Mouse (Mus musculus) layer of hippocampus, postnatal 36 days (tissue): ENCODE measurements at regions not wholly inside any gene's neighbourhood (a gene's known extent, or its start where the extent isn't known, plus 50 kb on each side); places are given as distances from the start of the nearest gene placed in this dataset.

ENCODE experiments used
- DNase-seq, 2 experiments: peaks; one replicate each; pipeline ENCODE4 v3.0.0; 2022

DNA sequence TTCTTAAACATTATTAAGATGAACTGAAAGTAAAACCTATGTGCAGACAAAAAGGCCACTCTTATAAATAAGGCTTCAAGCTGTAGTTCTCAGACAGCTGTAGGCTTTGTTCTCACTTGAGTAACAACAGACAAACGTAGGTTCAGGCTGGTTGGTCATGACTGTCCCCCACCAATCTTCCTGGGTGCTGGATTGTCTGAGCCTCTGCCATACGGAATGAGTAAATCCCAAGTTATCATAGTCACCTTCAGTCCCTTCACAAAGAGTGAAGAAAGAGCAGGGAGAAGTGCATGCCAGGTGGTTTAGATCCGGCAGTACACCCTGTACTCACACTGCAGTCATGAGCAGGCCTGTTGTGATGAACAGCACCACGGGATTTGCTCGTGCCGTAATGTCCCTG is 69.0 kb upstream of the Fndc3a start:
- DNase-seq = no peak

DNA sequence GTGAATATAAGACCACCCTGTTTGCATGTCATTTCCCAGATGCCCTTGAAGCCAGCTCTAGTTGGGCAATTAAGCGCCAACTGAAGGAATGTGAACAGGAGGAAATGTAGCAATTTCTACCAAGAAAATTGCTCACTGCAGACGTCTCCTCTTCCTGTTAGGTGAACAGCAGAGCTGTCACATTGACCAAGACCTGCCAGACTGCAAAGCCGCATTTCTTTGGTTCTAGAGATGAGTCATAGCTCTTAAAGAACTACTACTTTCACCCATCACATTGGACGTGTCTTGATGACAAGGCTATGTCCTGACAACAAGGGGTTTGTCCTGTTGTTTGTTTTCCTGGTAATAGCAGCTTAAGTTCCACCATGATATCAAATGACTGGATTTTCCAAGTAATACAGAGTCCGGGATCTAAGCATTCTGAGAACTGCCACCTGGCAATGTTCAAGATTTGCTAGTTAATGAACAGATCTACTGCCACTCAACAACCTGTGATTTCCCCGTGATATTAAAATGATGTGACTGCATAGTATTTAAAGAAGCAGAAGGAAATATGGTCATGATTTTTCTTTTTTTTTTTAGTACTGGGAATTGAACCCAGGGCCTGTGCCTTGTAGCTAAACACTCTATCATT is 68.2 kb upstream of the Fndc3a start:
- no peak for DNase-seq

DNA sequence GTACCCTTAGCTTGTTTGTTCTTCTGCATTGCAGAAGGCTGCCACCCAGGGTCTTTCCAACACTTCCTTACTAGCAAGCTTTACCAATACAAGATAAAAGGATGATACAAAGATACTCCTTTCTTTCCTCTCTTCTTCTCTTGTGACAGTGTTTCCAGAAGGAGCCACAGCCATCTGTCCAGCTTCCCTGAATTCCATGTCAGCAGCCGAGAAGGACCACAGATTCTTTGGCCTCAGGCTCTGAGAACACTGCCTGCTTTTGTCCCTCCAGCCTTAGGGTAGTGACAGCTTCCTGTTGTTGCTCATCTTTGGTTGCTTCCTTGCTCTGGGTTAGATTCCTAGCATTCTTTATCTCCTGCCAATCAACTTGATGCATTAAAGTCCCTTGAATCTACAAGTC is 60.4 kb upstream of the Fndc3a start:
- no peak for DNase-seq

DNA sequence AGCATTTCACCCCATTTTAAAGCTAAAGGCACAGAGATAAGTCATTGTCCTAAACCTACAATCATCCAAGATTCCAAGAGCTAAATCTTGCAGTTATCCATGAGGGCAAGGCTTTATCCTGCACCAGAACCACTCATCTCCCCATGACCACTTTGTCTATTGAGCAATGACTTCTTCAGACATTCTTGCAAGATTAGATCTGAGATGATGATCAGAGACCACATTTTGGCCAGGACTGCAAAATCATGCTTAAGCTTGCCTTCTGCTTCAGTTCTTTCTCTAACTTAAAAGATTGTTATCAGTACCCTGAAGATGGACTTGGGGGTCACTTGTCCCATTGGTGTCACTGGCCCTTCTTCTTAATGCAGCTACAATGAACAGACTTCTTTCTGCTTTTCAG is 50.3 kb upstream of the Fndc3a start:
- no peak for DNase-seq
